Mouse (Mus musculus): ENCODE data around the gene Rnf144a.

Gene Rnf144a

DNA sequence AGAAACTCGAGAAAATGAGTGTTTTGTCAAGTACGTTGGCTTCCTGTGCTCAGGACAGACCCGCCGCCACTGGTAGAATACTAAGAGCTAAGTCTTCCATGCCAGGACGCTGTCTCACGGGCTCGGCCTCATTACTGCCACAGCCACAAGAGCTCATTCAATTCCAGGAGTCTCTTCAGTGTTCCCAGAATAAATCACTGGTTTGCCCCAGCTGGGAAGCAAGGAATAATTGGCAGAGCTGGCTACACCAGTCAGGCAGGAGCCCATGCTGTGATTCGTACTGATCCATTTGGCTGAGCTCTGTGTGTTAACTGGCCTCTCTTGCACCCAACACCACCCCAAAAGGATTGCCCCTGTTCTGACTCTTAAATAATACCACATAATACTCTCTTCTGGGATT is 45.0 kb downstream of the Rnf144a start:
- Histone ChIP-seq H3K36me3 (ENCODE audit: insufficient read depth, low read length) (no peaks in the 10 kb centered on the region), H3K27me3 (ENCODE audit: insufficient read depth, low read length) (no peaks in the 10 kb centered on the region), H3K4me3 (replicated peaks; ENCODE audit: low read length) (no peak overlapping the region), H3K9me3 (ENCODE audit: low read length) (peaks cover 5% of the 10 kb centered on the region; the same call in 1 of the 2 replicates), H3K4me1 (replicated peaks; ENCODE audit: low read depth, low read length) (no peaks in the 10 kb centered on the region)
- TF ChIP-seq CTCF (conservative IDR thresholded peaks at IDR 0.05; ENCODE audit: low read length) = no peak
- no peak for TF ChIP-seq POU5F1 (IDR thresholded peaks at IDR 0.05; ENCODE audit: borderline replicate concordance, low read length)
- no peak for TF ChIP-seq NANOG (IDR thresholded peaks at IDR 0.05; ENCODE audit: borderline replicate concordance, low read length)

DNA sequence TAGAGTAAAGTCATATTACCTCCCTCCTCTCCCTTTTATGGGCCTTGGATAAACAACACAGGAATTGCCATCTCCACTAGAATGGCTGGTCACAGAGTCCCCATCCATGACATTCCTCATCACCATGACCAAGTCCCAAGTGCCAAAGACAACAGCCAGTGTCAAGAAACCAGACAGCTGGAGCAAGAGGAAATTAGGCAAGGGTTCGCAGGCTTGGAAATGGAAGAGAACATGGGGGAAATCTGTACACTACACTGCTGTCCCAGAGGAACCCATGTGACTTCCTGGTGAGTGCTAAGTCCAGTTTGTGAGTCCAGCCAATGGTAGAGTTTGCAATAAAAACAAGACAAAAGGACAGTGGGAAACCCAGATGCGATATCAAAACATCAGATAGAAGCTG is 47.7 kb downstream of the Rnf144a start:
- Histone ChIP-seq H3K36me3 (ENCODE audit: insufficient read depth, low read length) (no peaks in the 10 kb centered on the region), H3K4me3 (replicated peaks; ENCODE audit: low read length) (no peak overlapping the region), H3K4me1 (replicated peaks; ENCODE audit: low read depth, low read length) (no peaks in the 10 kb centered on the region), H3K9me3 (ENCODE audit: low read length) (peaks cover 18% of the 10 kb centered on the region; the same call in 1 of the 2 replicates), H3K27me3 (ENCODE audit: insufficient read depth, low read length) (no peaks in the 10 kb centered on the region)
- TF ChIP-seq POU5F1 (IDR thresholded peaks at IDR 0.05; ENCODE audit: borderline replicate concordance, low read length) (no peak), NANOG (IDR thresholded peaks at IDR 0.05; ENCODE audit: borderline replicate concordance, low read length) (no peak), CTCF (conservative IDR thresholded peaks at IDR 0.05; ENCODE audit: low read length) (no peak)

DNA sequence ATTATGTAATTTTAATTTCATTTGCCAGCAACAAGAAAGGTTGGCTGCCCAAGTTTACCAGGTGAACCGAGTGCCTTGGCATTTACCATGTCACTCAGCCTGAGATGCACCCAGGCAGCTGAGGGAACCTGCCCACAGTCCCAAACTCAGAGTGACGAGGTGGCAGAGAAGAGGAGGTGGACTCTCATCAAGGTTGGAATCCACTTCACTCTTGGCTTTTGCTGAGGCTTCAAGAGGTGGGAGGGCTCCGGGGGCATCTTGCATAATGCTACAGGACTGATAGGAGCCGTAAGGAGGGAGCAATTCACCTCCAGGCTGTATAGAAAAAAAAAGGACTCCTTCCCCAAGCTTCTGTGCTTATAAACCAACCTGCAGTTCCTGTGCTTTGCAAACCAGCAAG is 48.7 kb downstream of the Rnf144a start:
- Histone ChIP-seq H3K27me3 (ENCODE audit: insufficient read depth, low read length) (no peaks in the 10 kb centered on the region), H3K4me1 (replicated peaks; ENCODE audit: low read depth, low read length) (no peaks in the 10 kb centered on the region), H3K4me3 (replicated peaks; ENCODE audit: low read length) (no peak overlapping the region), H3K36me3 (ENCODE audit: insufficient read depth, low read length) (no peaks in the 10 kb centered on the region), H3K9me3 (ENCODE audit: low read length) (peaks cover 18% of the 10 kb centered on the region; the same call in 1 of the 2 replicates)
- TF ChIP-seq NANOG (IDR thresholded peaks at IDR 0.05; ENCODE audit: borderline replicate concordance, low read length) (no peak), CTCF (conservative IDR thresholded peaks at IDR 0.05; ENCODE audit: low read length) (no peak), POU5F1 (IDR thresholded peaks at IDR 0.05; ENCODE audit: borderline replicate concordance, low read length) (no peak)

DNA sequence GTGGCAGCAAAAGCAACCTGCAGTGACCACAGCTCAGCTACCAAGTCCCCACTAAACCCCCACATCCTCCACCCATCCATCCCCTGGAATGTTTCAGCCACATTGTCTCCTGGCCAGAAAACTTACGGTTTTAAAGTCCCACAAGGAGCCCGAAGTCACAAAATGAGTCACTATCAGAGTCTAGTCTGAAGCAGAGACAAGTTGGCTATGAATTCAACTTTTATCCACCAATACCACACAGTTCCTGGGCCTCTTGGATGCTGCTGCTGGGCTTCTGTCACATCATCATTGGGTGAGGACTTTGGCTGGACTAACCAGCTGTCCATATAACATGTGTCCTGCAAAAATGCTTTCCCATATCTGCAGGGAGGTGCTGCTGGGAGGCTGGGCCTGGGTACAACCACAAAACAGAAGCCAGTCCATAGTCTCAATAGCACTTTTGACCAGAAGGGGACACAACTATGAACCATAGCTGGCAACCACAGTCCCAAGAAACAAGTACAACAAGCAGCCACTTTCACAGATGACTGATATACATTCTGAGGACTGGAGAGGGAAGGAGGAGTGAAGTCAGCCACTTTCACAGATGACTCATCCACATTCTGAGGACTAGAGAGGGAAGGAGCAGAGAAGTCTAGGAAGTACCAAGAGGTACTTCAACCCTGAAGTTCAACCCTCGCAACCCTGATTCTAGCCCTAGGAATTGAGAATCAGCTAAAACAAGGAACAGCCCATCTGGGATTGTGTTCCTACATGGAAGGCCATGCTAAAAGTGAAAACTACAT is 49.3 kb downstream of the Rnf144a start:
- peaks cover 18% of the 10 kb centered on the region; the same call in 1 of the 2 replicates for H3K9me3 ChIP-seq (ENCODE audit: low read length)
- TF ChIP-seq NANOG (IDR thresholded peaks at IDR 0.05; ENCODE audit: borderline replicate concordance, low read length) (no peak), POU5F1 (IDR thresholded peaks at IDR 0.05; ENCODE audit: borderline replicate concordance, low read length) (no peak), CTCF (conservative IDR thresholded peaks at IDR 0.05; ENCODE audit: low read length) (no peak)
- H3K27me3 ChIP-seq (ENCODE audit: insufficient read depth, low read length) = no peaks in the 10 kb centered on the region
- no peaks in the 10 kb centered on the region for H3K4me1 ChIP-seq (replicated peaks; ENCODE audit: low read depth, low read length)
- H3K36me3 ChIP-seq (ENCODE audit: insufficient read depth, low read length) = no peaks in the 10 kb centered on the region
- H3K4me3 ChIP-seq (replicated peaks; ENCODE audit: low read length) = no peak overlapping the region

DNA sequence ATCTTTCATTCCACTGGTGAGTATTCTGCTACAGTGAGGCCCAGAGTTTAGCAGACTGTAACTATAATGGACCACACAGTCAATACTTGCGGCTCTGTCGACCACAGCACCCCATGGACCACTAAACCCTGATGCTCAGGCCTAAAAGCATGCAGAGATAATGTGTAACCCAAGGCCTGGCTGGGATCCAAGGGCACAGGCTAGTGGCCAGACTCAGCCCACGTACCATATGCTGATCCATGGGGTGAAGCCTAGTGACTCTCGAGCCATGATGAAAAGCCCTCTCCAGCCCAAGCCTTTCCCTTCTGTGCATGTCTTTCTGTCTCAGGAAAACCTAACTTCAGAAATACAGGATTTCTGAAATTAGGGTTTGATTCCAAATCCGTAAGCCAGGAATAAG is 50.2 kb downstream of the Rnf144a start:
- no peaks in the 10 kb centered on the region for H3K4me1 ChIP-seq (replicated peaks; ENCODE audit: low read depth, low read length)
- no peak for TF ChIP-seq POU5F1 (IDR thresholded peaks at IDR 0.05; ENCODE audit: borderline replicate concordance, low read length)
- TF ChIP-seq CTCF (conservative IDR thresholded peaks at IDR 0.05; ENCODE audit: low read length) = no peak
- no peak for TF ChIP-seq NANOG (IDR thresholded peaks at IDR 0.05; ENCODE audit: borderline replicate concordance, low read length)

DNA sequence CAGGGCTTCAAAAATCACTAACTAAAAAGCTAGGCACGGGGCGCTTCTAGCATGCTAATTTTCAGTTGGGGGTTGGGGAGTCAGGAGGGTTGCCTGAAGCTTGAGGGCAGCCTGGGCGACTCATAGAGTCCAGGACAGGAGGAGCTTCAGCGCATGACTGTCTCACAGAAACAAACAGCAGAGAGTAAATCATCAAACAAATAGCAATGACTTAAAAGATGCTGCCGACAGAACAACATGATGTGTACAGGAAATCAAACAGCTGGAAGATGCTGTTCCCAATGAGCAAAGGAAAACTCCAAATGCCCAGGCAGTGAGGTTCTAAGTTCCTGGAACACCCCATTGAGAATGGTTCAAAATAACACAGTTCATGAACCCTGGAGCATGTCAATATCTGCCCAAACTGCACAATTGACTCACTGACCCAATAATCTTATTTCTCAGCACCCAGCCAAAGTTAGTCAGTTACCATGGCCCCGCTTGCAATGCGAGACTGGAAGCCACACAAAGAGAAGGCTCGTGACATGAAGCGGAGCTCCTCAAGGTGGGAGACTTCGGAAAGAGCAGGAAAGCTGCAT is 54.0 kb downstream of the Rnf144a start:
- no peaks in the 10 kb centered on the region for H3K27me3 ChIP-seq (ENCODE audit: insufficient read depth, low read length)
- peaks cover 18% of the 10 kb centered on the region; the same call in 1 of the 2 replicates for H3K9me3 ChIP-seq (ENCODE audit: low read length)
- H3K4me3 ChIP-seq (replicated peaks; ENCODE audit: low read length) = no peak overlapping the region
- TF ChIP-seq POU5F1 (IDR thresholded peaks at IDR 0.05; ENCODE audit: borderline replicate concordance, low read length) (no peak), CTCF (conservative IDR thresholded peaks at IDR 0.05; ENCODE audit: low read length) (no peak), NANOG (IDR thresholded peaks at IDR 0.05; ENCODE audit: borderline replicate concordance, low read length) (no peak)
- no peaks in the 10 kb centered on the region for H3K36me3 ChIP-seq (ENCODE audit: insufficient read depth, low read length)
- H3K4me1 ChIP-seq (replicated peaks; ENCODE audit: low read depth, low read length) = no peaks in the 10 kb centered on the region

More for the DNA sequence above, 50.2 kb downstream of the Rnf144a start:
- Histone ChIP-seq H3K36me3 (ENCODE audit: insufficient read depth, low read length) (no peaks in the 10 kb centered on the region), H3K27me3 (ENCODE audit: insufficient read depth, low read length) (no peaks in the 10 kb centered on the region), H3K9me3 (ENCODE audit: low read length) (peaks cover 18% of the 10 kb centered on the region; the same call in 1 of the 2 replicates), H3K4me3 (replicated peaks; ENCODE audit: low read length) (no peak overlapping the region)

DNA sequence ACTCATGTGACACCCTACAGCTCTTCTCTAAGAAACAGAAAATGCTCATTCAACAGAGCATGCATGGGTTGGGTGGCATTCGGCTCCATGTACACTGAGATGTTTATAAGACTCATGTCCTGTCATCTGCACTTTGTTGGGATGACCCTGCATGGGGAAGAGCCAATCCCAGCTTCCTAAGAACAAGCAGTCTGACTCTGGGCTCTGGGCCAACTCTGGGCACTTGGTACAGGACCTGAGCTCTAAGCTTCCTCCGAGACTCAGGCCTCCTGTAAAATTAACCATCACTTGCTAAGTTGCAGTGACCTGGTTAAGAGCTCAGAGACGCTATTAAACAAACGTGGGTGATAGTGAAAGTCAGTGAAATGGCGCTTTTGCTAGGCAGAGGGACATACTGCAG is 55.2 kb downstream of the Rnf144a start:
- Histone ChIP-seq H3K36me3 (ENCODE audit: insufficient read depth, low read length) (no peaks in the 10 kb centered on the region), H3K4me3 (replicated peaks; ENCODE audit: low read length) (no peak overlapping the region), H3K27me3 (ENCODE audit: insufficient read depth, low read length) (no peaks in the 10 kb centered on the region), H3K9me3 (ENCODE audit: low read length) (peaks cover 16% of the 10 kb centered on the region; the same call in 1 of the 2 replicates), H3K4me1 (replicated peaks; ENCODE audit: low read depth, low read length) (no peaks in the 10 kb centered on the region)
- no peak for TF ChIP-seq CTCF (conservative IDR thresholded peaks at IDR 0.05; ENCODE audit: low read length)
- no peak for TF ChIP-seq NANOG (IDR thresholded peaks at IDR 0.05; ENCODE audit: borderline replicate concordance, low read length)
- TF ChIP-seq POU5F1 (IDR thresholded peaks at IDR 0.05; ENCODE audit: borderline replicate concordance, low read length) = no peak

DNA sequence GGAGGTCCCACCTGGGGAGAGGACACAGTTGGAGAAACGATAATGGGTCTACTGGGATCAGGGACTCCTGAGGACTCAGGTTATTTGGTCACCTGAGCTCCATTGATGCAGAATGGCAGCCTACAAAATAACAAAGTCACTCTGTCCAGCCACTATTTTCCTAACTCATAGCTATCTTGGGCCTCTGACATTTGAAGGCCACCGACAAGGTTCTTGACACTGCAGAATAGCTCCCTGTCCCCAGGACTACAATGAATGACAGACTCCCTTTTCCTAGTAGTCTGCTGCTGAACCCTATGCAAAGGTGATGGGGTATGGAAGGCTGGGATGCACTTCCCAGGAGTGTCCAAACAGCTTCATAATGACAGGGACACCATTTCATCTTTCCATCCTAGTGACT is 55.8 kb downstream of the Rnf144a start:
- TF ChIP-seq NANOG (IDR thresholded peaks at IDR 0.05; ENCODE audit: borderline replicate concordance, low read length) = no peak
- TF ChIP-seq CTCF (conservative IDR thresholded peaks at IDR 0.05; ENCODE audit: low read length) = no peak
- no peak for TF ChIP-seq POU5F1 (IDR thresholded peaks at IDR 0.05; ENCODE audit: borderline replicate concordance, low read length)
- no peaks in the 10 kb centered on the region for H3K4me1 ChIP-seq (replicated peaks; ENCODE audit: low read depth, low read length)
- no peak overlapping the region for H3K4me3 ChIP-seq (replicated peaks; ENCODE audit: low read length)
- H3K36me3 ChIP-seq (ENCODE audit: insufficient read depth, low read length) = no peaks in the 10 kb centered on the region
- no peaks in the 10 kb centered on the region for H3K27me3 ChIP-seq (ENCODE audit: insufficient read depth, low read length)
- peaks cover 11% of the 10 kb centered on the region; the same call in 1 of the 2 replicates for H3K9me3 ChIP-seq (ENCODE audit: low read length)
